Mouse (Mus musculus) cerebral cortex, adult 2 months (tissue): Measurements from ENCODE around the gene Cyp2d9.

ENCODE experiments used
- WGBS: fragments of 180-500 bp; shearing (Covaris S2); methylation state at CpG from one replicate; pipeline ENCODE4 v1.1.7; 2018; 5-methylcytosine and 5-hydroxymethylcytosine counted together

Cyp2d9 gene

DNA sequence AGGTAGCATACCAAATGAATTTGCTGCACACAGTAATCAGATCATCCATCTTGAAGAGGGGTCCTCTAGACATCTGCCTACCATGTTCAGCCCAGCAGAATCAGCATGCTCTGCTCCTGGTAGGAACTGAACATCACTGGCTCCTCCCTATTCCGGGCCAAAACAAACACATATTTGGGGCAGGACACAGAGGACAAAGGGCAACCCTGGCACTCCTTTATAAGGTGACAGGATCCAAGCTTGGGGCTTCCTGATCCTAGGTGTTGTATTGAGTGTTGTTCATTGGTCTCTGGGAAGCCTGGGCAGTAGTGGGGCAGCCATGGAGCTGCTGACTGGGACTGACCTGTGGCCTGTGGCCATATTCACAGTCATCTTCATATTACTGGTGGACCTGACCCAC is 18.9 kb downstream of the Cyp2d9 start:
- WGBS, result 78% methylated on average over 1 of the region's 1 CpGs

DNA sequence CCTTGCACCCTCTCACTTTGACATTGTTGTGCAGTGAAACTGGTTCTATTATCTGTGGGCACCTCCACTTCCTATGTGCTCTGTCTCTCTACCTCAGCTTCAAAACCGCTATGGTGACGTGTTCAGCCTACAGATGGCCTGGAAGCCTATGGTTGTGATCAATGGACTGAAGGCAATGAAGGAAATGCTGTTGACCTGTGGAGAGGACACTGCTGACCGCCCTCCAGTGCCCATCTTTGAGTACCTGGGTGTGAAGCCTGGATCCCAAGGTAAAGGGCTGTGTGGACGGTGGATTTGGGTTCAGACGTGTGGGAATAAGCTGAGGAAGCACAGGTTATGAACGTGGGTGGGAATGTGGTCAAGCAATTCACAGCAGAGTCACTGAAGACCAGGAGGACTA is 20.3 kb downstream of the Cyp2d9 start:
- 85% methylated on average over 6 of the region's 6 CpGs for WGBS

DNA sequence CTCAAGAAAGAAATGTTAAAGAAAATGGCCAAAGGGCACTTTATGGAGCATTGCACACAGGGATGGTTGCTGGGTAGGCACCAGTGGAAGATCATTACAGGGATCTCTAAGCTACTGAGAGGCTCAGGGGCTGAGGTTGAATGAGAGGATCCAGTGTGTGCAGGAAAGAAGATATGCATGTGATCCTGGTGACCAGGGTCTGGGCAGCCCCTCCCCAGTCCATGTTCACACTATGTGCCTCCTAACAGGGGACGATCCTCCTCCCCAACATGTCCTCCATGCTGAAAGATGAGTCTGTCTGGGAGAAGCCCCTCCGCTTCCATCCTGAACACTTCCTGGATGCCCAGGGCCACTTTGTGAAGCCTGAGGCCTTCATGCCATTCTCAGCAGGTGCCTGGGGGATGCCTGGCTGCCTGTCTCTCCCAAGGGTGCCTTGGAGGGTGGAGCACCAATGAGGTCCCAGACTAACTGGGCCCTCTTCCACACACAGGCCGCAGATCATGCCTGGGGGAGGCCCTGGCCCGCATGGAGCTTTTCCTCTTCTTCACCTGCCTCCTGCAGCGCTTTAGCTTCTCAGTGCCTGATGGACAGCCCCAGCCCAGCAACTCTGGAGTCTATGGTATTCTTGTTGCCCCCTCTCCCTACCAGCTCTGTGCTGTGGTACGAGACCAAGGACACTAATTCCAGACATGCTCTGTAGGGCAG is 23.0 kb downstream of the Cyp2d9 start:
- 89% methylated on average over 6 of the region's 6 CpGs for WGBS

DNA sequence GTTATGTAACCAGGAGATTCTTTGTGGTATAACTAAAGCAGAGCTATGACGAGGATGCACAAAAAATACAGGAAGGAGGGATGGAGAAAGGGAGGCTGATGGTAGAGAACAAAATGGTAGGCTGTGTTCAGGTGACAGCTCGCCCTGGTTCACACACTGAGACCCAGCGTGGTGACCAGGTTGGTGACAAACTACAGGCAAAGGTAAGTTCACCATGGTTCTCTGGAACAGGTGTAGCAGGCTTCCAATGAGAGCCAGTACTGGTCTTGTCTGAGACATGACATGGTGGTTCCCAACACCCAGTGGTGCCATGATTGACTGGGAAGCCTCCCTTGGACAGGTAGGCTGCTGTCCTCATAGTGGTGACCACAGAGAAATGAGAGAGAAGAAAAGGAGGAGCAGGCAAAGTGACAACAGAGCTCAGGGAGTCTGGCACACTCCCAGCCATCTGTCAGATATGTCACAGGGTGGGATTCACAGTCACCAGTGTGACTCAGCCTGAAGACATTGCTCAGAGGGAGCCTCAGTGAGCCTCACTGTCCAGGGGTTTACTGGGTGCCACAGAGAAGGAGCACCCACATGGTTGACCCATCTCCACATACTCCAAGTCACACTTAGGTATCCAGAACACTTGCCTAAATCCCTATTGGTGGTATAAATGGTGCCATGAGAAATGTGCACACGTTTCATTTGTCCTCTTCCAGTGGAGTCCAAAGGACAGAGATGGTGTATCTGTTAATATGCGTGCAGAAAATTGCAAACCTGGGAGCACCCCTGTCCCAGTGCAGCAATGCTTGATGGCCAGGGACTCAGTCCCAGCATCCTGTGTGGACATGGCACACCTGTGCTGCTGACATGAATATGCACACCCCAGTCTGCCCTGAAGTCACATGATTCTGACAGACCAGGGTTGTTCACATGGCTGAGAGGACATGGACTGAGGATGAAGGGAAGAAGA is 24.1 kb downstream of the Cyp2d9 start:
- 83% methylated on average over 5 of the region's 5 CpGs for whole genome bisulfite sequencing

DNA sequence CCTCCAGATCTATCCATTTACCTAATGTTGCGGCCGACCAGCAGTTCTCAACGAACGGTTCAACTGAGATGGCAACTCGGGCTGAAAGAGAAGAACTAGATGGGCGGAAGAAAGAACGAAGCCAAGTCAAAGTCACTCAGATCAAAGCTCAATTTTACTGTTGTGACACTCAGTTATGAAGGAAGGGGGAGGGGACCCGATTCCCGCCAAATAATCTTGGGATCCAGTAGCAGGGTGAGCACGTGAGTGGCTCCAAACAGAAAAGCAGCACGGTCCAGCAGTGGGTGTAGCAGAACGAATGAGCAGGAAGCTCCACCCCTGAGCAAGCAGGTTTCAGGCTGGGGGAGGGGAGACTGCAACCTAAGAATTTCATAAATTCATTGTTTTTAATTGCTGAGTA is 26.0 kb downstream of the Cyp2d9 start:
- 84% methylated on average over 12 of the region's 12 CpGs for WGBS

DNA sequence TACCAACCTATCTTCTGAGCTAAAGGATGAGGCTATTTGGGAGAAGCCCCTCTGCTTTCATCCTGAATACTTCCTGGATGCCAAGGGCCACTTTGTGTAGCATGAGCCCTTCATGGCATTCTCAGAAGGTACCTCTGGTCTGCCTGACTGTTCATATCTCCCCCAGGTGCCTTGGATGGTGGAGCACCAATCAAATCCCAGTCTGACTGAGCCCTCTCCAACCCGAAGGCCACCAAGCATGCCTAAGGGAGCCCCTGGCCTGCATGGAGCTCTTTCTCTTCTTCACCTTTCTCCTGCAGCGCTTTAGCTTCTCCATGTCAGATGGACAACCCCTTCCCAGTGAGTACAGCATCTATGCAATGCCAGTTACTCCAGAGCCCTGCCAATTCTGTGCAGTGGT is 31.5 kb downstream of the Cyp2d9 start:
- WGBS, result 76% methylated on average over 2 of the region's 2 CpGs

DNA sequence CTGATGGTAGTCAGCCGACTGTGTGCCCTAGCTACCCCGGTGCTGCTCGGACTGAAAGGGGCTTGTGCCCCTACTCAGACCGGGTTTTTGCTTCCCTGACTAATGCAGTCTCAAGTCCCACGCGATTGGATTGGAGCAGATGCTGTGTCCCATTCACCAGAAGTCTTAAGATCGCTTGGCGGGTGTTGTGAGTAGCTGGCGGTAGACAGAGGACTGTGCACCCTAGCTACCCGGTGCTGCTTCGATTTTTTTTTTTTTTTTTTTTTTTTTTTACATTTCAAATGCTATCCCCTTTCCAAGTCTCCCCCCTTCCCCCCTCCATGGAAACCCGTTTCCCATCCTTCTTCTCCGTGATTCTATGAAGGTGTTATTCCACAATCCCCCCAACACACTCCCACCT is 61.0 kb downstream of the Cyp2d9 start:
- WGBS, result 69% methylated on average over 13 of the region's 13 CpGs
